Mouse (Mus musculus) C2C12 (cell line): Measurements from ENCODE around the gene Nudt17. TPM values are rescaled to one million over a fixed set of nuclear protein-coding genes. Genes with fewer than 3 reads are reported as not detected.

Source experiments
- H3K27me3 ChIP-seq: one replicate; pipeline ENCODE4 v1.6.1; 2011; ENCODE audit not compliant: control insufficient read depth, insufficient read depth, insufficient read length
- H3K36me3 ChIP-seq: one replicate; pipeline ENCODE4 v1.6.1; 2011; ENCODE audit not compliant: control insufficient read depth, insufficient read depth
- H3K4me3 ChIP-seq: one replicate; pipeline ENCODE4 v1.5.1; 2011; ENCODE audit warnings: mild to moderate bottlenecking, control low read depth; ENCODE audit not compliant: poor library complexity, insufficient read depth, severe bottlenecking
- H3K79me2 ChIP-seq: one replicate; pipeline ENCODE4 v1.6.1; 2011; ENCODE audit not compliant: control insufficient read depth, insufficient read depth
- H3K79me3 ChIP-seq: one replicate; pipeline ENCODE4 v1.6.1; 2011; ENCODE audit warnings: low read depth, control low read depth
- H3ac ChIP-seq: one replicate; pipeline ENCODE3; 2011; ENCODE audit warnings: low read depth; ENCODE audit not compliant: control insufficient read depth, insufficient read length
- CEBPB ChIP-seq: IDR thresholded peaks from one replicate; pipeline ENCODE4 v1.6.1; 2011; ENCODE audit warnings: low read depth, mild to moderate bottlenecking, control low read depth, moderate library complexity
- CTCF ChIP-seq: IDR thresholded peaks from one replicate; pipeline ENCODE4 v1.5.1; 2011; ENCODE audit not compliant: control insufficient read depth, insufficient read depth, insufficient read length
- FOSL1 ChIP-seq: IDR thresholded peaks from one replicate; pipeline ENCODE4 v1.8.0; 2011; ENCODE audit warnings: mild to moderate bottlenecking, low read length; ENCODE audit not compliant: poor library complexity, insufficient read depth, severe bottlenecking
- MAX ChIP-seq: IDR thresholded peaks from one replicate; pipeline ENCODE4 v1.6.1; 2011; ENCODE audit warnings: mild to moderate bottlenecking, control low read depth
- MYOD1 ChIP-seq: IDR thresholded peaks from one replicate; pipeline ENCODE4 v1.6.1; 2011; ENCODE audit warnings: low read depth; ENCODE audit not compliant: control insufficient read depth, insufficient read length
- MYOG ChIP-seq: IDR thresholded peaks from one replicate; pipeline ENCODE4 v1.6.1; 2011; ENCODE audit not compliant: control insufficient read depth, insufficient read length; ENCODE audit errors: extremely low read depth
- USF1 ChIP-seq: IDR thresholded peaks from one replicate; pipeline ENCODE4 v1.6.1; 2011; ENCODE audit warnings: low read depth, mild to moderate bottlenecking, control low read depth, moderate library complexity
- polyA plus RNA-seq: library from polyadenylated mRNA; unstranded; fragments of >200 nt; fragmentation: generic; extraction: Trizol; gene quantifications from one replicate; pipeline ENCODE4 v1.2.1, GENCODE M21; 2012; ENCODE audit warnings: missing spikeins

The Nudt17 gene
- polyA plus RNA-seq, 1 experiment: 3.2 TPM

DNA sequence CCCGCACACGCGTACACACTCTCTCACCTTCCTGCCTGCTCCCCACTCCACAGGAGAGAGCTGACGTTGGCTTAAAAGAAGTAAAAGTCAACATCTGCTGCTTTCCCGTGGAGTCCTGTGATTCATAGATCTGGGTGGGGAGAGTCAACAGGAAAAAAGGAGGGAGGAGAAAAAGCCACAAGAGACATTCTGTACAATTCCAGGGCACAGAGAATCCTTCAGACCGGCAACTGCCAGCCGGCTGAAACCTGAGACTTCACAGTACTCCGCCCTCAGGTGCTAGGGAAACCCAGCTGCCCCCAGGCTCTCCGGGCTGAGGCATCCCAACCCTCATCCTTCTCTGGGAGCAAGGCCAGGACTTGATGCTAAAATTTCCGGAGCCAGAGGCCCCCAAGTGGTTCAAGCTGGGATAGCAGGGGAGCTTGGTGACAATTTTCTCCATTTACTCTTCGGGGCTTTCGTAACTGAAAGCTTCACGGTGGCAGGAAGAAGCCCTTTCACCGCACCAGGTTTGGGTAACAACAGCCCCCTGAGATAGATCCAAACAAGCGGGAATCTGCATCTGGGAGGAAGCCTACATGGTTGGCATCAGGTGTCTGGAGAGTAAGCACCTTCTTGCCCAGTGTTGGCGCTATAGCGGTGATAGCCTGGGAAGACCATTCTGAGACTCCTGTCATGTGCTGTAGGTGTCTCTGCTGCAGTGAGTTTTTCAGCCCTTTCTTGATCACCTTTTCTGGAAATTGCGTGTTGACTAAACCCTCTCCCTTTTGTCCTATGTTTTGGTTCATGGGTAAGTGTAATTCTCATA lies 44.7 kb downstream of the Nudt17 start:
- Histone ChIP-seq H3K79me2 (no peaks in the 10 kb centered on the region), H3K27me3 (no peaks in the 10 kb centered on the region), H3K79me3 (no peaks in the 10 kb centered on the region), H3ac (peak overlapping the region; percentile 52), H3K4me3 (no peak overlapping the region), H3K36me3 (no peaks in the 10 kb centered on the region)
- TF ChIP-seq FOSL1 (no peak), MYOD1 (peak; percentile 10)

DNA sequence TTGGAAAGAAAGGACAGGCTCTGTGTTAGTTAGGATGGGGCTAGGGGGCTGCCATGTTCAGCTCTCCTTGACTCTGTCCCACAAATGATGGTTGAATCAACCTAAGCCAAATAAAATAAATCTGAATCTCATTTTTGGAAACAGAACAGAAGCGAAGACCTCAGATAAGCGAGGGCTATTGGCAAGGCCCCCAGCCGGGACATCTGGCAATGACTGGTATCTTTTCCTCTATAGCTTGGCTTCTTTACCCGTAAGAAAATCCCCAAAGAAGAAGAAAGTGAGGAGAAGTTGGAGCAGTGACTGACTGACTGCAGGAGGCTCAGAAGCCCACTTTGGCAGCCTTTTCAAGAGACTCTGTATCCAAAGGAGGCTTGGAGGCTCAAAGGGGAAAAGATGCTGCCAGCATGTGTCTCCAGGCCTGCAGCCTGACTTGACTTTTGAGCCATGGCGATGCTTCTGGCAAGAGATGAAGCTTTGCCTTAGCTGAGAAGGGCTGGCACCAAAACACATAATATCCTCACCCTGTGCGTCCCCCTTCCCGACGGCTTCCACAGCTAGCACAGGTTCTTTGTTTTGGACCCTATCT lies 45.5 kb downstream of the Nudt17 start:
- Histone ChIP-seq H3ac (peak overlapping the region; percentile 48), H3K79me2 (no peaks in the 10 kb centered on the region), H3K27me3 (no peaks in the 10 kb centered on the region), H3K36me3 (no peaks in the 10 kb centered on the region), H3K79me3 (no peaks in the 10 kb centered on the region), H3K4me3 (no peak overlapping the region)
- TF ChIP-seq FOSL1 (no peak), MYOD1 (no peak), MAX (no peak), CTCF (no peak), MYOG (no peak), USF1 (no peak), CEBPB (no peak)

DNA sequence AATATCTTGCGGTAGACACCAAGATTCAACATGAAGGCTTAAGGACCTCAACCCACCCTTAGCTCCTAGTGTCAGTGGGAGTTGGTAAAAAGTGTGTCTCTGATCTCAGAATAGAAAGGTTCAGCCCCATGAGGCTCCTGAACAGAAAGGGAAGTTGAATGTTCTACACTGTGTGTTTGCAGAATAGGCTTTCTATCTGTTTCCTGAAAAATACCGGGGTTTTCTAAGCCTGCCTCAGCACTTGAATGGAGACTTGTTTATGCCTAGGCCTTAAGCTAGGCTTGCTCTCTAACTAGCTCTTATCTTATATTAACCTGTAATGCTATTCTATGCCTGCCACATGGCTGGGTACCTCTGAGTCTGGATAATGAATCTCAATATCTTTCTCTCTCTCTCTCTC lies 47.5 kb downstream of the Nudt17 start:
- Histone ChIP-seq H3K27me3 (no peaks in the 10 kb centered on the region), H3K79me2 (no peaks in the 10 kb centered on the region), H3ac (no peak overlapping the region), H3K79me3 (no peaks in the 10 kb centered on the region), H3K4me3 (no peak overlapping the region), H3K36me3 (no peaks in the 10 kb centered on the region)
- TF ChIP-seq MYOG: no peak
- no peak for TF ChIP-seq MYOD1
- TF ChIP-seq FOSL1: no peak

Other genes starting within 250 kb of the Nudt17 start
- 0.23 TPM for gene Hfe2, start 183.4 kb downstream of the Nudt17 start, polyA plus RNA-seq
- 1.2 TPM for gene Txnip, start 150.6 kb downstream of the Nudt17 start, polyA plus RNA-seq
- gene Gm16253, start 131.6 kb downstream of the Nudt17 start, polyA plus RNA-seq: 0.20 TPM
- gene Polr3gl, start 114.4 kb downstream of the Nudt17 start, polyA plus RNA-seq: 6.2 TPM
- 3.7 TPM for gene Ankrd34a, start 111.9 kb downstream of the Nudt17 start, polyA plus RNA-seq
- 24.2 TPM for gene Lix1l, start 107.4 kb downstream of the Nudt17 start, polyA plus RNA-seq
- gene Rbm8a, start 78.6 kb downstream of the Nudt17 start, polyA plus RNA-seq: 80.3 TPM
- gene Pex11b, start 73.2 kb downstream of the Nudt17 start, polyA plus RNA-seq: 19.9 TPM
- gene Gm42957, start 73.1 kb downstream of the Nudt17 start, polyA plus RNA-seq: 0.01 TPM
- 1.2 TPM for gene Itga10, start 63.0 kb downstream of the Nudt17 start, polyA plus RNA-seq
- 0.09 TPM for gene Ankrd35, start 38.4 kb downstream of the Nudt17 start, polyA plus RNA-seq
- gene Pias3, start 12.2 kb downstream of the Nudt17 start, polyA plus RNA-seq: 19.2 TPM
- 36.1 TPM for gene Polr3c, start 19.1 kb upstream of the Nudt17 start, polyA plus RNA-seq
- gene Rnf115, start 19.1 kb upstream of the Nudt17 start, polyA plus RNA-seq: 13.5 TPM
- not detected for gene Pdzk1, start 120.7 kb upstream of the Nudt17 start, polyA plus RNA-seq
- 0.04 TPM for gene Cd160, start 120.8 kb upstream of the Nudt17 start, polyA plus RNA-seq
- 0.12 TPM for gene Gja5, start 196.1 kb upstream of the Nudt17 start, polyA plus RNA-seq
- 17.7 TPM for gene Gpr89, start 196.8 kb upstream of the Nudt17 start, polyA plus RNA-seq
- gene Gja8, start 217.5 kb upstream of the Nudt17 start, polyA plus RNA-seq: not detected